Mouse (Mus musculus): ENCODE measurements around the gene Atp5s. TPM values are rescaled to one million over a fixed set of nuclear protein-coding genes. Genes with fewer than 3 reads are reported as not detected.

The Atp5s gene
- total RNA-seq, 2 experiments from 2014 or later: 31.9 to 34.7 TPM

- no peak for DNase-seq (ENCODE audit: extremely low spot score in 1 of 2, low spot score in 1 of 2)
Observed at GRCm38 (mm10) chr12:69730306-69730705, 5.6 kb downstream of the Atp5s start.

- DNase-seq (ENCODE audit: extremely low spot score in 1 of 2, low spot score in 1 of 2): no peak
Observed at GRCm38 (mm10) chr12:69732221-69732620, 7.5 kb downstream of the Atp5s start.

GRCm38 (mm10) chr12:69733518-69733917 lies 8.8 kb downstream of the Atp5s start:
- DNase-seq (ENCODE audit: extremely low spot score in 1 of 2, low spot score in 1 of 2): no peak

GRCm38 (mm10) chr12:69733923-69734322 lies 9.2 kb downstream of the Atp5s start:
- DNase-seq (ENCODE audit: extremely low spot score in 1 of 2, low spot score in 1 of 2): no peak

GRCm38 (mm10) chr12:69741965-69742364 lies 17.2 kb downstream of the Atp5s start:
- DNase-seq (ENCODE audit: extremely low spot score in 1 of 2, low spot score in 1 of 2): no peak

- no peak for DNase-seq (ENCODE audit: extremely low spot score in 1 of 2, low spot score in 1 of 2)
Observed at GRCm38 (mm10) chr12:69744138-69744537, 19.4 kb downstream of the Atp5s start.

GRCm38 (mm10) chr12:69751864-69752341 lies 27.2 kb downstream of the Atp5s start:
- no peak for DNase-seq (ENCODE audit: extremely low spot score in 1 of 2, low spot score in 1 of 2)

- no peak for DNase-seq (ENCODE audit: extremely low spot score in 1 of 2, low spot score in 1 of 2)
Observed at GRCm38 (mm10) chr12:69753936-69754335, 29.2 kb downstream of the Atp5s start.

- DNase-seq (ENCODE audit: extremely low spot score in 1 of 2, low spot score in 1 of 2): no peak
Observed at GRCm38 (mm10) chr12:69756015-69756414, 31.3 kb downstream of the Atp5s start.

- peak; percentile 34 to 52 for DNase-seq (ENCODE audit: extremely low spot score in 1 of 2, low spot score in 1 of 2)
Observed at GRCm38 (mm10) chr12:69757418-69758141, 32.8 kb downstream of the Atp5s start.

GRCm38 (mm10) chr12:69758221-69759185 lies 33.8 kb downstream of the Atp5s start:
- no peak for DNase-seq (ENCODE audit: extremely low spot score in 1 of 2, low spot score in 1 of 2)

GRCm38 (mm10) chr12:69759267-69759885 lies 34.6 kb downstream of the Atp5s start:
- DNase-seq (ENCODE audit: extremely low spot score in 1 of 2, low spot score in 1 of 2): no peak

- DNase-seq (ENCODE audit: extremely low spot score in 1 of 2, low spot score in 1 of 2): no peak
Observed at GRCm38 (mm10) chr12:69760014-69760413, 35.3 kb downstream of the Atp5s start.

- no peak for DNase-seq (ENCODE audit: extremely low spot score in 1 of 2, low spot score in 1 of 2)
Observed at GRCm38 (mm10) chr12:69760743-69761406, 36.1 kb downstream of the Atp5s start.

- no peak for DNase-seq (ENCODE audit: extremely low spot score in 1 of 2, low spot score in 1 of 2)
Observed at GRCm38 (mm10) chr12:69761603-69762002, 36.9 kb downstream of the Atp5s start.

- no peak for DNase-seq (ENCODE audit: extremely low spot score in 1 of 2, low spot score in 1 of 2)
Observed at GRCm38 (mm10) chr12:69765543-69765942, 40.8 kb downstream of the Atp5s start.

GRCm38 (mm10) chr12:69766185-69766904 lies 41.6 kb downstream of the Atp5s start:
- DNase-seq (ENCODE audit: extremely low spot score in 1 of 2, low spot score in 1 of 2): no peak

GRCm38 (mm10) chr12:69767476-69768258 lies 42.9 kb downstream of the Atp5s start:
- no peak for DNase-seq (ENCODE audit: extremely low spot score in 1 of 2, low spot score in 1 of 2)

GRCm38 (mm10) chr12:69768841-69769240 lies 44.1 kb downstream of the Atp5s start:
- DNase-seq (ENCODE audit: extremely low spot score in 1 of 2, low spot score in 1 of 2): no peak
